Mouse (Mus musculus): Measurements from ENCODE around the gene Syt16.

The Syt16 gene

DNA sequence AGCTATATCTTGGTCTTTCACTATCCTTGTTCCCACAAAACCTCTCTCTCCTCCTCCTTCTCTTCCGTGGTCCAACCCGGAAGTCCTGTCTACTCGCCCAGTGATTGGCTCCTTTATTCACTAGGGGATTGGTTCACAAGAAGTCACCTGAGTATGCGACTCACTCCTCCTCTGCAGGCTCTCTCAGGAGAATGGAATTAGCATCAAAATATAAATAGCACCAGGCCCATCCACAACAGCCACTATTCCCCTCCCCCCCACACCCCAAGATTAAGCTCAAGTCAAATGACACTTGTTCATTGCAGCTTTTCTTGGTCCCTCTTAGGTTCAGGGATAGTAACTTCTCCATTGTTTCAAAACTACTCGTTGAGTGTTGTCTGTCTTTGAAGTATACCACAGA is 324.5 kb downstream of the Syt16 start:
- no peak for DNase-seq

All from cerebellum, adult 8-10 months (tissue).